Mouse (Mus musculus) heart, embryonic 16.5 days (tissue): ENCODE measurements around the gene Rad21l. TPM values are rescaled to one million over a fixed set of nuclear protein-coding genes. Genes with fewer than 3 reads are reported as not detected.

Source experiments
- ATAC-seq: fragments of 200-750 bp; cut with Nextera tagmentation; replicated peaks from 2 replicates; pipeline ENCODE4 v1.8.0; 2017; ENCODE audit warnings: moderate number of reproducible peaks; ENCODE audit not compliant: insufficient read depth, low FRiP score; ENCODE audit errors: extremely low read depth
- H3K27ac ChIP-seq: fragments of 300-500 bp; sonication (generic); 2 replicates; pipeline ENCODE4 v1.5.1; 2014; ENCODE audit warnings: mild to moderate bottlenecking, low read length, control low read depth, moderate library complexity
- H3K27me3 ChIP-seq: fragments of 300-500 bp; sonication (generic); 2 replicates; pipeline ENCODE4 v1.6.1; 2014; ENCODE audit warnings: low read length, mixed read lengths; ENCODE audit not compliant: control insufficient read depth, insufficient read depth
- H3K36me3 ChIP-seq: fragments of 300-500 bp; sonication (generic); 2 replicates; pipeline ENCODE4 v1.6.1; 2014; ENCODE audit not compliant: control insufficient read depth, insufficient read depth
- H3K4me1 ChIP-seq: fragments of 300-500 bp; sonication (generic); 2 replicates; pipeline ENCODE4 v1.6.1; 2014; ENCODE audit warnings: low read length, mixed read lengths; ENCODE audit not compliant: control insufficient read depth, insufficient read depth
- H3K4me2 ChIP-seq: fragments of 300-500 bp; sonication (generic); 2 replicates; pipeline ENCODE4 v1.6.1; 2014; ENCODE audit warnings: low read depth, mild to moderate bottlenecking, control low read depth, low read length
- H3K4me3 ChIP-seq: fragments of 300-500 bp; sonication (generic); 2 replicates; pipeline ENCODE4 v1.5.1; 2014; ENCODE audit warnings: mild to moderate bottlenecking, control low read depth, low read length
- H3K9ac ChIP-seq: fragments of 300-500 bp; sonication (generic); 2 replicates; pipeline ENCODE4 v1.6.1; 2014; ENCODE audit warnings: low read length, control low read depth
- H3K9me3 ChIP-seq: fragments of 300-500 bp; sonication (generic); replicated peaks from 2 replicates; pipeline ENCODE4 v1.6.1; 2016; ENCODE audit warnings: low read length; ENCODE audit not compliant: control insufficient read depth
- WGBS: fragments of 180-500 bp; shearing (Covaris S2); extraction: QIAGEN DNeasy Blood & Tissue Kit; methylation state at CpG from one replicate; pipeline ENCODE4 v1.1.7; 2014; 5-methylcytosine and 5-hydroxymethylcytosine counted together
- polyA plus RNA-seq: library from polyadenylated mRNA; unstranded; fragments of >200 nt; fragmentation: Nextera tagmentation; extraction: Ambion mirVana; gene quantifications from 2 replicates; pipeline ENCODE4 v1.2.1, GENCODE M21; 2015

Rad21l gene
- polyA plus RNA-seq, 1 experiment from 2014 or later = not detected

DNA sequence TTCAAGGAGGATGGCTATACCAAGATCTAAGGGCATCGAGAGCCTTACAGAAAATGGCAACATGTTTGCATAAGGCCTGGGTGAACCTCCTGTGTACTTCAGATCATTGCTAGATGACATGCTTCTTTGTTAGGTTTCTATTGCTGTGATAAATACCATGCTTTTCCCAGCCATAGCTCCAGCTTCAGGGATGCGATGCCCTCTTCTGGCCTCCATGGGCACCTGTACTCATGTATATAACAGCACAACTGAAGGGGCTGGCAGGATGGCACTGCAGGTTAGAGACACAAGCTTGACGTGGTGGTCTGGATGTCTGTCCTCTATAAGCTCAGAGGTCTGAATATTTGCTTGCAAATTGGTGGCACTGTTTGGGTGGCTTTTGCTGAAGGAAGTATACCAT is 14.0 kb upstream of the Rad21l start:
- ATAC-seq = no peak
- Histone ChIP-seq H3K27ac (no peak overlapping the region), H3K4me1 (no peaks in the 10 kb centered on the region), H3K4me2 (no peak overlapping the region), H3K4me3 (no peak overlapping the region), H3K27me3 (no peaks in the 10 kb centered on the region), H3K9me3 (no peaks in the 10 kb centered on the region), H3K36me3 (no peaks in the 10 kb centered on the region), H3K9ac (no peak overlapping the region)
- 62% methylated on average over 3 of the region's 3 CpGs for WGBS

DNA sequence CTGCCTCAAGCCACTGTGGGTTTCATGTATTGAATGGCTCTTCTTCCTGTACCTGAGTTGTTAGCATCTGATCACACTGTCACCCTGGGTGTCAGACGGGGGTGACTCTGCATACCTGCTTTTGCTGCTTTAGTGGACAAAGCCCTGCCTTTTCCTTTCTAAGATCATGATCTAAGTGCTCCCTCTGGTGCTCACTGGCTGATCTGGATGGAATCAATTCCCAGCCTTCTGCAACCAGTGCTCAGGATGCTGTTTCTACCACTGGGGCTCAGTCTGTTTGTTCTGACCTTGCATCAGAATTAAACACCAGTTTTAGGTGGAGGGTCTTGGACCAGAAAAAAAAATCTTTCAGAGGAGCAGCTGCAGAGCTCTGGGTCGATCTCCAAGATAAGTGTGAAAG is 7.9 kb upstream of the Rad21l start:
- no peaks in the 10 kb centered on the region; the same call in 1 of the 2 replicates for H3K27me3 ChIP-seq
- H3K4me3 ChIP-seq = no peak overlapping the region
- no peak overlapping the region for H3K9ac ChIP-seq
- no peak for ATAC-seq
- H3K4me1 ChIP-seq = no peaks in the 10 kb centered on the region
- no peaks in the 10 kb centered on the region for H3K36me3 ChIP-seq
- 55% methylated on average over 2 of the region's 2 CpGs for WGBS
- H3K27ac ChIP-seq = no peak overlapping the region
- no peaks in the 10 kb centered on the region for H3K9me3 ChIP-seq
- no peak overlapping the region for H3K4me2 ChIP-seq

DNA sequence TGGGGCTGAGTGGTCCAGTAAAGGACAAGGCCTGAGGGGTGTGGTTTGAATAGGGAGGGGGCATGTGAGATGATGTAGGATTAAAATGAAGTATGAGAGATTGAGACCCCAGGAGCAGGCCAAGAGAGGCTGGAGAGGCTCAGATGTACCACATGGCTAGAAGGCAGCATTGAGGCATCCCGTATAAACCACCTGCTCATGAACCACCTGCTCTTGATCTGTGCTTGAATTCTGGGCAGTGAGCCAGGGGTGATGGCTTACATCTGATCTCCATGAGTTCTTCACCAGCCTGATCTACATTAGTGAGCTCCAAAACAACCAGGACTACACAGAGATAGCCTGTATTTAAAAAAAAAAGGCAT is 2.6 kb upstream of the Rad21l start:
- no peak for ATAC-seq
- 38% methylated on average over 1 of the region's 1 CpGs for WGBS
- no peaks in the 10 kb centered on the region for H3K9me3 ChIP-seq
- no peak overlapping the region for H3K4me3 ChIP-seq
- no peak overlapping the region for H3K4me2 ChIP-seq
- H3K27ac ChIP-seq = no peak overlapping the region
- no peaks in the 10 kb centered on the region for H3K4me1 ChIP-seq
- no peaks in the 10 kb centered on the region for H3K36me3 ChIP-seq
- no peak overlapping the region for H3K9ac ChIP-seq
- H3K27me3 ChIP-seq = peaks cover 5% of the 10 kb centered on the region; the same call in 1 of the 2 replicates

DNA sequence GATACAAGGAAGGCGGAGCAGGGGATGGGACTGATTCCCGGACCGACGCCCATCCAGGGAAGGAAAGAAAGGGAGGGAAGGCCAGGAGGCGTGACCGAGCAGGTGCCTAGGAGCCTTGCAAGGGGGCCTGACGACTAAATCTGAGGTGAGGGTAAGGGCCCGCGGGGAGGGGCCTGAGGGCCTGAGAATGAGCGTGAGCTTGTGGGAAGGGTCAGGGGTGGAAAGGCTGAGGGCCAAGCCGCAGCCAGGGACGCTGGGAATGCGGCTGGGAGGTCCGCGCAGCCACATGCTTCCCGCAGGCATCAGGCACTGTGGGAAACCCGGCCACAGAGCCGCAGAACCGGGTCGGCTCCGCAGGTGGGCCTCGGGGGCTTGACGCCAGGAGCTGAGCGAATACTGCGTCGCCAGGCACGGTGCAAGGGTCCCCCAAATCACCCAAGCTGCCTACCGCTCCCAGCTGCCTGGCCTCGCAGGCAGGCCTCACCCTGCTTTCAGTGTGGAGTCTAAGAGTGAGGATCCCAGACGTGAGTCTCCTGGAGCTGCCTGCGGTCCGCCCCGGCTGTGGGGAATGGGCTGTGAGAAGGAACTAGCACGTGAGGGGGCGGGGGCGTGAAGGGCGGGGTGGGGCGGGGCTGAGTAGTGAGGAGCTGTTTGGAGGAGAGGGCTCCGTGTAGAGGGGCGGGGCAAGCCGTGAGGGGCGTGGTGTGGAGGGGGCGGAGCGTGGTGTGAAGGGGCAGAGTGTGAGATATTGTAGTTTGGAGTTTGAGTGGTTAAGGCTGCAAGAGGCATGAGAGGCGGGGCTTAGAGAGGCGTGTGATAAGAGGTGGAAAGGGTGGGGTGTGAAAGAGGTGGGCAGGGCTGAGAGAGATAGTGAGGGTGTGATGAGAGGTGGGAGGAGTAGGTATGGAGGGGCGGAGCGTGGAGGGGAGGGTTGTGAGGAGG is 2.0 kb upstream of the Rad21l start:
- no peaks in the 10 kb centered on the region for H3K9me3 ChIP-seq
- H3K36me3 ChIP-seq = no peaks in the 10 kb centered on the region
- ATAC-seq = no peak
- H3K27ac ChIP-seq = no peak overlapping the region
- H3K27me3 ChIP-seq = peaks cover 5% of the 10 kb centered on the region; the same call in 1 of the 2 replicates
- 28% methylated on average over 48 of the region's 48 CpGs for WGBS
- no peaks in the 10 kb centered on the region for H3K4me1 ChIP-seq
- H3K9ac ChIP-seq = no peak overlapping the region
- peak overlapping the region; percentile 34; the same call in 1 of the 2 replicates for H3K4me2 ChIP-seq
- peak overlapping the region; percentile 10; the same call in 1 of the 2 replicates for H3K4me3 ChIP-seq

DNA sequence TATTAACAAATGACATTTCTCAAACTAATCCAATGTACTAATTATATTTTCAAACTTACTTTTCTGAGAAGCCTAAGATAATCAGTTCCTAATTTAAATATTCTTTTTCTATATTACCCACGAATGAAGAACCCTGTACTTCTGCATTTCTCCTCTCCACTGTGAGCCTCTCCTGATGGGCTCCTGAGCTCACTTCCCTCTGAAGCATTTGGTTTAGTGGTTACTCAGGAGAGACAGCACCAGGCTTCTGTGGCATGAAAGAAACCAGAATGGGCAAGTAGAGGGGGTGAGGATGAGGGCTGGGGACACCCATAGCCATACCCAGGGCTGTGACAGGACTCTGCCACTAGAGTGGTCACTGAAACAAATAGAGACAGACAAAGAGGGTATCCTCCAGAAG is 16.3 kb downstream of the Rad21l start:
- no peaks in the 10 kb centered on the region for H3K36me3 ChIP-seq
- ATAC-seq = no peak
- H3K27ac ChIP-seq = no peak overlapping the region
- no peaks in the 10 kb centered on the region for H3K27me3 ChIP-seq
- H3K4me3 ChIP-seq = no peak overlapping the region
- 63% methylated on average over 1 of the region's 1 CpGs for WGBS
- no peaks in the 10 kb centered on the region for H3K4me1 ChIP-seq
- no peaks in the 10 kb centered on the region for H3K9me3 ChIP-seq
- no peak overlapping the region for H3K9ac ChIP-seq
- no peak overlapping the region for H3K4me2 ChIP-seq

DNA sequence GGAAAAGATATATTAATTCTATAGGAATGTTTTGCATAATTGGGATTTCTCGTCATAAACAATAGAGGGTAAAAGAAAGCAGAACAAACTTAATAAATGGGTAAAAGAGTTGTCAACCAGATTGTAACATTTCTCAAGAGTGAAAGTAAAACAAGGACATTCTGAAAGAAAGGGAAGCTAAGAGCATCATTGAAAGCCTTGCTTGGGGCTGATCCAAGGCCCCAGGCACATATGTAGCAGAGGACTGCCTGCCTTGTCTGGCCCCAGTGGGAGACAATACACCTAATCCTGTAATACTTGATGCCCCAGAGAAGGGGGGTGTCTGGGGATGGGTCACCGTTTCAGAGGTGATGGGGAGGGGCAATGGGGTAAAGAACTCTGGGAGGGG is 32.3 kb downstream of the Rad21l start:
- Histone ChIP-seq H3K27me3 (peaks cover 26% of the 10 kb centered on the region), H3K27ac (no peak overlapping the region), H3K4me3 (no peak overlapping the region), H3K4me1 (no peaks in the 10 kb centered on the region), H3K4me2 (no peak overlapping the region), H3K9ac (no peak overlapping the region), H3K9me3 (no peaks in the 10 kb centered on the region), H3K36me3 (no peaks in the 10 kb centered on the region)
- ATAC-seq = no peak
- WGBS = 55% methylated on average over 2 of the region's 2 CpGs

DNA sequence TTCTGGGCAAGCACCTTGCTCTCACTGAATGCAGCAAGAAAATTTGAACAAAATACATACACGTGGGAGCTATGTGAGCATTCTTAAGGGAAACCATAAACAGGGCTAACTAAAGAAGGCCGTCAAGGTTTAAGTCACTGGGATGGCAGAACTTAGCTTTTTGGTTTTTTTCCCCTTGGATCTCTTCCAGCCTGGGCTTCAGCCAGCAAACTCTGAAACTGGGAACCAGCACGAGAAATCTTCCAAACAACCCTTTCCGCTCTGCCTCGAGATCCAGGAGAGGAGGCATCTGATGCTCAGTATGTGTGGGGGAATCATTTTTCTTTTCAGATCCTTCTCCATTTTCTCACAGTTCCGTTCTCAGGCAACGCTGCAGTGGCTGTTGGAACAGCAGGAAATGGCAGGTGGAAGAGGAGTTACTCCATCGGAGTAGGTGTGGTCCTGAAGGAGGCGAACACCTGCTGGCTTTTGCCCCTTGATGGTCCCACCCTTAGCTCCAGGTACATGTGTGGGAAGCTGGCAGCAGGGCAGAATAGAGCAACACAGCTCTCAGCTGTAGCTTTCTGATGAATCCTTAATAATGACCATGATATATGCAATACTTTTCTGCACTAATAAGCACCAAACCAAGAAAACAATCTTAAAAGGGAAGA is 32.8 kb downstream of the Rad21l start:
- Histone ChIP-seq H3K4me3 (no peak overlapping the region), H3K27ac (no peak overlapping the region), H3K27me3 (peaks cover 32% of the 10 kb centered on the region), H3K9me3 (no peaks in the 10 kb centered on the region), H3K36me3 (no peaks in the 10 kb centered on the region), H3K9ac (no peak overlapping the region), H3K4me1 (no peaks in the 10 kb centered on the region), H3K4me2 (no peak overlapping the region)
- WGBS = 56% methylated on average over 9 of the region's 9 CpGs
- ATAC-seq = no peak

DNA sequence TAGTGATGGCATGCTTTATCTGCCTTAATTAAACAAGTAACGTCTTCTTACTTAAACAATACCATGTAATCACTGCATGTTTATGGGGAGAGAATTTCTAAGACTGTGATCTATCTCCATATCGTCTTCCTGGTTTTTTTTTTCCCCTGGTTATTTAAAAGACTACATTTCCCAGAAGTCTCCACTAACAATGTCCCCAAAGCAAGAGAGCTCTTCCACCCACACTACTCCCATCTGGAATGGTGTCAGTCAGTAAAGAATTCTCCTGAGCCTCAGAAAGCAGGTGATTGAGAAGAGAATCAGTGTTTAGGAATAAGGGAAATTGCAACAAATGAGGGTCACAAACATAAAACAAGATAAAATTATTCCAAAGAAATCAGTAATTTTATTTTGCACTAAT is 33.4 kb downstream of the Rad21l start:
- H3K27ac ChIP-seq = no peak overlapping the region
- no peak overlapping the region for H3K4me2 ChIP-seq
- no peak overlapping the region for H3K4me3 ChIP-seq
- ATAC-seq = no peak
- H3K9ac ChIP-seq = no peak overlapping the region
- H3K27me3 ChIP-seq = peaks cover 34% of the 10 kb centered on the region
- no peaks in the 10 kb centered on the region for H3K4me1 ChIP-seq
- 30% methylated on average over 2 of the region's 2 CpGs for WGBS
- no peaks in the 10 kb centered on the region for H3K9me3 ChIP-seq
- no peaks in the 10 kb centered on the region for H3K36me3 ChIP-seq

DNA sequence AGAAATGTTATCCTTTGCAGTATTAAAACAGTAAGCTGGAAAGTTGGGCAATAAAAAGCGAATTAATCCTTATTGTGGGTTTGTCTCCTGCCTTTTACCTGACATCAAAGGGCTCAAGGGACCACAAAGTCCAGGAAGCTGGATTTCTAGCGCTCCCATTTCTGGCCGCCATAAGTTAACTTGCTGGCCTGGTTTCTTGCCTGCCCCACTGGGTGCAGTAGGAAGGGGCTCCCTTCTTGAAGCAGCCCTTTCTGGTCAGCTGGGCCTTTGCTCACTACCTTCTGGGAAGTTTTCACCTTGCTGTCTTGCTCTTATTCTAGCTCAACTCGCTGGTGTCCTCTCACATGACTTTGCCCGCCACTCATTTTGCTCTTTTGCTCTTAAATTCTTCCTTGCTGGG is 35.4 kb downstream of the Rad21l start:
- ATAC-seq = no peak
- H3K27me3 ChIP-seq = peaks cover 38% of the 10 kb centered on the region

More for the DNA sequence above, 35.4 kb downstream of the Rad21l start:
- Histone ChIP-seq H3K27ac (no peak overlapping the region), H3K36me3 (no peaks in the 10 kb centered on the region), H3K4me2 (no peak overlapping the region), H3K9ac (no peak overlapping the region), H3K9me3 (no peaks in the 10 kb centered on the region), H3K4me1 (no peaks in the 10 kb centered on the region), H3K4me3 (no peak overlapping the region)
- WGBS = 52% methylated on average over 5 of the region's 5 CpGs
